Mouse (Mus musculus): Measurements from ENCODE around the gene Slc24a3. TPM values are rescaled to one million over a fixed set of nuclear protein-coding genes. Genes with fewer than 3 reads are reported as not detected.

Slc24a3 gene
- total RNA-seq, 2 experiments from 2014 or later = 165 to 174 TPM

DNA sequence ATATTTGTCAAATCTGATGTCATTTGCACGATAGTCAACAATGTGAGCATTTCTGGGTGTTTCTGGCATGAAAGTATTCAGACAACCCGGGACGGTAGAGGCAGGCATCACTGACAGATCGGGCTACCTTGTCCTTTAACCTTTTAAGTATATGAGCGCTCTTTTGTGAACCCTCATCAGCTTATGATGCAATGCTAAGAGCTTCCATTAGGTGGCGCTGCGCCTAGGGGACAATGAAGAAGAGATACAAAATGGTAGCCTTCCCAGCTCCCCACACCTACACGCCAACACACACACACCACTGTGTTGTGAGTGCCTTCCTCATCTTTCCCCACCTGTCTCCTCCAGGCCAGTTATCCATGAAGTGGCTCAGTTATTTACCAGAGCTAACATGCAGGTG, 445.4 kb downstream of the Slc24a3 start:
- DNase-seq (ENCODE audit: low spot score in 2 of 2) = peak in 1 of 2 experiments; percentile 37

DNA sequence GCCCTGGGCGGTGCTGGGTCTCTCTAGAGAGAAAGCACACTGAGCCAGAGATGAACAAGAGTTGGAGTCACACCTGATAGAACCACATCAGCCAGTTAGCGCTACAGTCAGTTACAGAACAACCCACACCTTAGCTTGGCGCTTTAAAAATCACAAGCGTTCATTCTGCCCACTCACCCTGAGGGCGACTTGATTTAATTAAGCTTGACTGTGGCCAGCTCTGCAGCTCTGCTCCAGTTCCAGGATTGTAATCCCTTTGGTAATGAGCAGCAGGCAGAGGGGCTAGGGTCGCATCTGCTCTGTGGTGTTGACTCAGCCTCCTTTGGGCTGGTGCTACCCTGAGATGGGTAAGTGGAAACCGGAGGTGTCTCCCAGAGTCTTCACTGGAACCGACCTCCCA, 446.2 kb downstream of the Slc24a3 start:
- no peak for DNase-seq (ENCODE audit: low spot score in 2 of 2)

DNA sequence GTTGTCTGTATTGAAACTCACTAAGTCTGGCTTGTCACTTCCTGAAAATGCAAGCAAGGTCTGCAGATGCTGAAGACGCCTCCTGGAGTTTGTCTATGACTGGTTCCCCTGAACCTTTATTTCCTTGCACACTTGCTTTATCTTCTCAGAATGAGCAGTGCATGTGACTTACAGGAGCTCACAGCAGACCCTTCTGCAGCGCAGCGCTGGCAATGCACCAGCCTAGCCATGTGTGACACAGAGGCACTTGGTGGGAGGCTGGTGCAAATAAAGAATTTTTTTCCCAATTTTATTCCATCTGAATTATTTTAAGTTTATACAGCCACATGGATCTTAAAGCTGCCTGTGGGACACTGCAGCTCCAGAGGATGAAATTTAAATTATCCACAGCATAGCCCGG, 452.1 kb downstream of the Slc24a3 start:
- DNase-seq (ENCODE audit: low spot score in 2 of 2) = no peak

DNA sequence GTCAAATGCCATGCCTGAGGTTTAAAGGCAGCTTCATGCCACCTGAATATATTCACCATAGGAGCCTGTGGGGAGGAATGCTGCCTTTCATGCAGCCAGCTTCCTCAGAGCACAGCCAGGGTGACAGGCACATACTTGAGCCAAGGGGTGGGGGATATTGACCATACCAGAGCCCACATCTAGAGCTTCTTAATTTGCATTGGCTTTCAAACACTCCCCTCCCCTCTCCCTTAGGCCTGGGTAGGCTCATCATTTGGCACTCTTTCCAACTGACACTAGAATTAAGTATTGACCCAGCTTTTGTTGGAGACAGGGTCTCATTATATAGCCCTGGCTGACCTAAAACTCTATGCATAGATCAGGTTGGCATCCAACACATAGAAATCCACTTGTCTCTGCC, 453.2 kb downstream of the Slc24a3 start:
- no peak for DNase-seq (ENCODE audit: low spot score in 2 of 2)

- DNase-seq (ENCODE audit: low spot score in 2 of 2) = no peak
Measured at GRCm38 (mm10) chr2:145621119-145621518, 453.6 kb downstream of the Slc24a3 start.

DNA sequence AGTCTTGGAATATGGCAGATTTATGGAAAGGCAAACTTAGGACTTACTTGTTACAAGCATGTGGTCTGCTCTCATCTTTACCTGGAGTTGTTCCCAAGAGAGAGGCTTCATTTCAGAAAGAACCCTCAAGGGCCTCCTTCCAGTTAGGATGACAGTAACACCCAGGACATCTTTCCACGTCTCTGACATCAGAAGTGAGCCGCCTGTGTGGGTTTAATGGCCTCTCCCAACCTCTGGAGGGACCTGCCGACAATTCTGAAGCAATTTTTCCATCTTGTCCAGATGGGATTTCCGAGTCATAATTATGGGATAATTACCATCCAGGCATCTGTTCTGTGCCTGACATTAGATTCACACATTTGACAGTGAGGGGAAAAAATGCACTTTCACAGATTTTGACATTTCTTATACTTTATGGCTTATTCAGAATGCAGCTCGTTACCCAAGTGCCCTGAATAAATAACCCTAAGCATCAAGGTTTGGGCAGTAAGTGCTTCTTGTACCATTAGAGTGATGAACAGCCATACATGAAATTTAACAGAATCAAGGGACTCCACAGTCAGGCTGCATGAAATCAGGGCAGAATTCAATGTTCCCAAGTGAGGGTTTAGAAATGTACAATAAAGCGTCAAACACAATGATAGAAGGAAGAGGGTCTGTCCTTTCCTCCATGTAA, 463.7 kb downstream of the Slc24a3 start:
- no peak for DNase-seq (ENCODE audit: low spot score in 2 of 2)

GRCm38 (mm10) chr2:145631799-145632174, 464.2 kb downstream of the Slc24a3 start:
- no peak for DNase-seq (ENCODE audit: low spot score in 2 of 2)

- no peak for DNase-seq (ENCODE audit: low spot score in 2 of 2)
Measured at GRCm38 (mm10) chr2:145633811-145634210, 466.3 kb downstream of the Slc24a3 start.

- DNase-seq (ENCODE audit: low spot score in 2 of 2) = no peak
Measured at GRCm38 (mm10) chr2:145640255-145640984, 472.9 kb downstream of the Slc24a3 start.

DNA sequence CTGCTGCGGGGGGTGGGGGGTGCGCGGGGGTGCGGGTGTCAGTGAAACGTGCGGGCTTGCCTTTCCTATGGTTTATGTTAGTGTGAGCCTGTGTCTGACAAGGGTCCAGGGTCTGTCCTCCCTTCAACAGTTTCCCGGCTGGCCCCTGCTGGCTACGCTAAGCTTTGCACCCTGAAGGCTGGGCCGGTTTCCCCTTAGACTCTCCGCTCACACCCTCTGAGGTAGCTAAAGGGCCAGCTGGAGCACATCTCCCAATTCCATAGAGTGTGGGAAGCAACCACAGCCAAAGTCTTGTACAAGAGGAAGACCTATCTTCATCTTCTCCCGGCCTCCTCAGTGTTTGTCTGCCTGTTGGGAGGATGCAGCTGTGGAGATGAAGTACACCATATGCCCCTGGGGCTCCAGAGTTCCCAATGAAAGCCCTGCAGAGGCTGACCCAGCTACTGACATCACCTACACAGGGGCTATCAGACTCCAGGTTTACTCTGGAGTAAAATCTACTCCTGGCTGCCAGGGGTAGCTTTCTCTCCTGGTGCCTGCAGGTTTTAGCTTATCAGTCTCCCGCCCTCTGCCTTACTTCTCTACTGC, 487.9 kb downstream of the Slc24a3 start:
- no peak for DNase-seq (ENCODE audit: low spot score in 2 of 2)

- no peak for DNase-seq (ENCODE audit: low spot score in 2 of 2)
Measured at GRCm38 (mm10) chr2:145656121-145656520, 488.6 kb downstream of the Slc24a3 start.

DNA sequence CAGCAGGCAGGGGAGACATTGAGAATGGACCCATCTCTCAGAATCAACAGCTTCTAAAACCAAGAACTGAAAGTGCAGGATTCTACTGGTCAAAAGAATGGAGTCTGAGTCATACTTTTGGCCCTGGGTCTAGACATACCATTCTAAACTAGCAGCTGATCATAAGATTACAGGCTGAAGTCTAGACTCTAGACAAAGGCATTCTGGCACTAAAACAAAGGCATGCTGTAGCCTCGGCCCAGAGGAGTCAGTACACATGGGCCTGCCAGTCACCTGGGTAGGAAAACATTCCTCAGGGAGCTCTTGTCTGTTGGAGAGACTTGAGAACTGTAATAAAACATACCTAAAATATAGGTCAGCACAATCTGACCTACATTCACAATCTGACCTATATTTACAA, 489.2 kb downstream of the Slc24a3 start:
- DNase-seq (ENCODE audit: low spot score in 2 of 2) = no peak

- no peak for DNase-seq (ENCODE audit: low spot score in 2 of 2)
Measured at GRCm38 (mm10) chr2:145661242-145661641, 493.7 kb downstream of the Slc24a3 start.

GRCm38 (mm10) chr2:145663899-145664298, 496.3 kb downstream of the Slc24a3 start:
- no peak for DNase-seq (ENCODE audit: low spot score in 2 of 2)

DNA sequence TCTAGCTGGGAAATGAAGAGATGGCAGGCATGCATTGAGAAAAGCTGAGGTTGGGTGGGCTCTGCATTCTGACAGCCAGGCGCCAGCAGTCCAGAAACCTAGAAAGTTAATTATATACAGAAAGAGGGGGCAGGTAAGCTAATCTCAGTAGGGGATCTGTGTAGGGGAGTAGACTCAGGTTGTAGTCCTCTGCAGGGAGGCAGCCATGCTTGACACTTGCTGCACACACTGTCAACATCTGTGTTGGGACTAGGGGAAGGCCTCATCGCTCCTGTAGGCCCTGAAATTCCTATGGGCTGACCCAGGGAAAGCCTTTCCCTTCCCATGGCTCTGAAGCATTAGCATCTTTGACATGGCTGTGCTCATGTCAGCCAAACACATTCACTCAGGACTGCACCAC, 496.8 kb downstream of the Slc24a3 start:
- DNase-seq (ENCODE audit: low spot score in 2 of 2) = no peak

DNA sequence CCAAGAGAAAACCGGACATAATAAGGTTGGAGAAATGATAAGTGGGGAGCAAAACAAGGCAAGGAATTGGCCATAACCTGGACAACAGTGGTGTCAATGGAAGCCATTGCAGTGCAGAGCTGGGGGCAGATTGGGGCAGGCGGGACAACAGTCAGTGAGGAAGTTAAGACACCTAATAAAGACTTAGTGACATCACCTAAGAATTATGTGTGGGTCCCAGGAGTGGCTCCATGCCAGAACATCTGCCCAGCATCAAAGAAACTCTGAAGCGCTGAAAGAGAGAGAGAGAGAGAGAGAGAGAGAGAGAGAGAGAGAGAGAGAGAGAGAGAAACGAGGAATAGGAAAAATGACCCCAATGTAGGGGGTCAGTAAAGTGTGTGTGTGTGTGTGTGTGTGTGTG, 500.6 kb downstream of the Slc24a3 start:
- no peak for DNase-seq (ENCODE audit: low spot score in 2 of 2)

- no peak for DNase-seq (ENCODE audit: low spot score in 2 of 2)
Measured at GRCm38 (mm10) chr2:145670131-145670530, 502.6 kb downstream of the Slc24a3 start.

- DNase-seq (ENCODE audit: low spot score in 2 of 2) = no peak
Measured at GRCm38 (mm10) chr2:145674496-145675141, 507.1 kb downstream of the Slc24a3 start.

- DNase-seq (ENCODE audit: low spot score in 2 of 2) = peak; percentile 21 to 48
Measured at GRCm38 (mm10) chr2:145675142-145675755, 507.7 kb downstream of the Slc24a3 start, which contains the start of gene Rin2. Gene Rin2, plus strand, starts transcription at chr2:145675215.

DNA sequence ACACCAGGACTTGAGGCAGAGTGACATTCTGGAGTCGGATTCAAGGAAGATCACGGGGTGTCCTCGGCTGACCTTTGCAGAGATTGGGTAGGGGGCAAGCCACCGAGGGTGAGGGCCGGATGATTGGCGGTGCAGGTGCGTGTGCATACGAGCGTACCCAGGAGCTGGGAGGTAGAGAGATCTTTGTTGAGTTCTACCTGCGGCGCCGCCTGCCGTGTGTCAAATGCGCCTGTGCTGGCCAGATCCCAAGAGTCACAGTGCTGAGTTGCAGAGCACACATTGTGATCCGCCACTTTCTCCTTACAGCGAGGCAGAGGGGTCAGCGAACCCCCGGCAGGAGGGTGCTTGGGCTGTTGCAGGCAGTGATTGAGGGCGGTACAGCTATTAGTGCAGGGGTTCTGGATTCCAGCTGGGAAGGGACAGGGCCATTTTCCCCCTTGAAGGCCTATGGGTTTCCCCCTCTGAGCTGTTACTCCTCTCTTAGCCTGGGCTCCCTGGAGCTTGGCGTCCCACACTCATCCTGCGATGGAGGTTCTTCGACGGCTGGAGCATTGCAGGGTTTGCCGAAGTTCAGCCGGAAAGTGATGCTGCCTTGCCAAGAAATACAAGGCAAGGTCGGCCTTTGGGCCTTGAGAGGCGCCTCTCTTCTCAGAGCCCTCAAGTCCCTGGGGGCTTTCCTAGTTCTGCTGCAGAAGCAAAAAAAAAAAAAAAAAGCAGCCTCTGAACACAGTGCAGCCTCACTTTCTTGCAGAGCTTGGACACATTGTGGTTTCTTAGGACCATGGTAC, 508.4 kb downstream of the Slc24a3 start:
- DNase-seq (ENCODE audit: low spot score in 2 of 2) = peak; percentile 22 to 40

DNA sequence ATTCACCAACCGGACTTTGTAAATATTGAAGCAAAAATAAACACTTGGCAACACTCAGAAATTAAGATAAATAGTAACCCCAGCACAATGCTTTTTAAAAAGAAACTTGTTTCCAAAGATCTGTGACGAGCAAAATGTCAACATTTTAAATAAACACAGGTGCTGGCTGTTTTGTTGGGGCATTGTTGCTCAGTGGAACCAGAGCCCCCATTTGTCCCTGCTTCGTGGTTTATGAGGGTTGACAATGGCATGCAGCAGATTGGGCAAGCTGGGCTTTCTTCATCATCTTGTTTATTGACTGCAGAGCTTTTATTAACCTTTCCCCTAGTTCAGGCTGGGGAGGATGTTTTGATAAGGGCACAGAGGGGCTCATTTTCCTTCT, 509.0 kb downstream of the Slc24a3 start:
- no peak for DNase-seq (ENCODE audit: low spot score in 2 of 2)
